Mouse (Mus musculus) neural tube, embryonic 15.5 days (tissue): ENCODE measurements around the gene Fmr1. TPM values are rescaled to one million over a fixed set of nuclear protein-coding genes. Genes with fewer than 3 reads are reported as not detected.
"Not testable (repeated sequence)": the region's sequence is repeated elsewhere in the genome, so short reads cannot be mapped to it uniquely, and the experiment has no call there.

Experiments
- ATAC-seq: fragments of 200-750 bp; cut with Nextera tagmentation; 2 replicates; pipeline ENCODE4 v1.8.0; 2017; ENCODE audit warnings: mild to moderate bottlenecking, moderate TSS enrichment, moderate library complexity; ENCODE audit not compliant: low FRiP score
- H3K27ac ChIP-seq: fragments of 300-500 bp; sonication (generic); replicated peaks from 2 replicates; pipeline ENCODE4 v1.5.1; 2015; ENCODE audit warnings: mild to moderate bottlenecking, inconsistent platforms
- H3K27me3 ChIP-seq: fragments of 300-500 bp; sonication (generic); replicated peaks from 2 replicates; pipeline ENCODE4 v1.6.1; 2015; ENCODE audit warnings: inconsistent platforms
- H3K36me3 ChIP-seq: fragments of 300-500 bp; sonication (generic); 2 replicates; pipeline ENCODE4 v1.6.1; 2015; ENCODE audit warnings: inconsistent platforms
- H3K4me1 ChIP-seq: fragments of 300-500 bp; sonication (generic); 2 replicates; pipeline ENCODE4 v1.6.1; 2015; ENCODE audit warnings: inconsistent platforms
- H3K4me2 ChIP-seq: fragments of 300-500 bp; sonication (generic); 2 replicates; pipeline ENCODE4 v1.6.1; 2015; ENCODE audit warnings: inconsistent platforms, mild to moderate bottlenecking, moderate library complexity
- H3K4me3 ChIP-seq: fragments of 300-500 bp; sonication (generic); replicated peaks from 2 replicates; pipeline ENCODE4 v1.5.1; 2015; ENCODE audit warnings: mild to moderate bottlenecking, inconsistent platforms
- H3K9ac ChIP-seq: fragments of 300-500 bp; sonication (generic); replicated peaks from 2 replicates; pipeline ENCODE4 v1.6.1; 2015; ENCODE audit warnings: mild to moderate bottlenecking, inconsistent platforms
- H3K9me3 ChIP-seq: fragments of 300-500 bp; sonication (generic); replicated peaks from 2 replicates; pipeline ENCODE4 v1.6.1; 2016; ENCODE audit warnings: inconsistent platforms
- WGBS: fragments of 180-500 bp; shearing (Covaris S2); methylation state at CpG from one replicate; pipeline ENCODE4 v1.1.7; 2015; ENCODE audit warnings: mixed read lengths; 5-methylcytosine and 5-hydroxymethylcytosine counted together
- polyA plus RNA-seq: library from polyadenylated mRNA; unstranded; fragments of >200 nt; fragmentation: Nextera tagmentation; extraction: Ambion mirVana; gene quantifications from 2 replicates; pipeline ENCODE4 v1.2.1, GENCODE M21; 2015

The Fmr1 gene
- polyA plus RNA-seq, result 45.5 and 47.1 TPM in 2 replicates

- Histone ChIP-seq H3K9ac (peak within 1 kb of the TSS; percentile 76), H3K4me3 (peak within 1 kb of the TSS; percentile 62), H3K9me3 (no peaks in the 10 kb centered on the region), H3K27ac (peak within 1 kb of the TSS; percentile 89), H3K27me3 (no peaks in the 10 kb centered on the region), H3K4me2 (peak within 1 kb of the TSS; percentile 61), H3K36me3 (no peaks in the 10 kb centered on the region), H3K4me1 (no peaks in the 10 kb centered on the region; the same call in 1 of the 2 replicates)
- WGBS, result 18% methylated on average over 46 of the region's 49 CpGs
- peak; percentile 98 for ATAC-seq
Measured at GRCm38 (mm10) chrX:68678333-68678740, at the start of gene Fmr1. Gene Fmr1, plus strand, starts transcription at chrX:68678541.

GRCm38 (mm10) chrX:68641603-68642002 is 36.7 kb upstream of the Fmr1 start:
- ATAC-seq, result no peak
- Histone ChIP-seq H3K9ac (no peak overlapping the region), H3K36me3 (no peaks in the 10 kb centered on the region), H3K4me1 (no peaks in the 10 kb centered on the region), H3K27ac (no peak overlapping the region), H3K27me3 (no peaks in the 10 kb centered on the region), H3K9me3 (no peaks in the 10 kb centered on the region), H3K4me2 (no peak overlapping the region), H3K4me3 (no peak overlapping the region)
- WGBS, result 53% methylated on average over 1 of the region's 1 CpGs

- peak; percentile 73 for ATAC-seq
- Histone ChIP-seq H3K36me3 (no peaks in the 10 kb centered on the region), H3K4me3 (no peak overlapping the region), H3K4me1 (no peaks in the 10 kb centered on the region), H3K27me3 (no peaks in the 10 kb centered on the region), H3K27ac (peak overlapping the region; percentile 68), H3K9me3 (no peaks in the 10 kb centered on the region), H3K9ac (no peak overlapping the region), H3K4me2 (peak overlapping the region; percentile 25; the same call in 1 of the 2 replicates)
- 44% methylated on average over 7 of the region's 7 CpGs for WGBS
Measured at GRCm38 (mm10) chrX:68645154-68645919, 33.0 kb upstream of the Fmr1 start.

GRCm38 (mm10) chrX:68677508-68677907 is 833 bp upstream of the Fmr1 start:
- Histone ChIP-seq H3K27ac (no peak overlapping the region), H3K4me3 (no peak overlapping the region), H3K9me3 (no peaks in the 10 kb centered on the region), H3K4me1 (no peaks in the 10 kb centered on the region; the same call in 1 of the 2 replicates), H3K27me3 (no peaks in the 10 kb centered on the region), H3K36me3 (no peaks in the 10 kb centered on the region), H3K9ac (no peak overlapping the region), H3K4me2 (peak overlapping the region; percentile 61; the same call in 1 of the 2 replicates)
- ATAC-seq, result no peak
- 32% methylated on average over 1 of the region's 1 CpGs for WGBS

GRCm38 (mm10) chrX:68678815-68679486 is 610 bp downstream of the Fmr1 start:
- Histone ChIP-seq H3K27me3 (no peaks in the 10 kb centered on the region), H3K36me3 (no peaks in the 10 kb centered on the region), H3K9me3 (no peaks in the 10 kb centered on the region), H3K4me3 (peak overlapping the region; percentile 62), H3K9ac (peak overlapping the region; percentile 76), H3K27ac (peak overlapping the region; percentile 89), H3K4me1 (no peaks in the 10 kb centered on the region; the same call in 1 of the 2 replicates), H3K4me2 (peak overlapping the region; percentile 51)
- peak; percentile 81 for ATAC-seq
- WGBS, result 32% methylated on average over 50 of the region's 67 CpGs

GRCm38 (mm10) chrX:68684706-68685105 is 6.4 kb downstream of the Fmr1 start:
- no peaks in the 10 kb centered on the region; the same call in 1 of the 2 replicates for H3K4me1 ChIP-seq
- H3K9ac ChIP-seq, result no peak overlapping the region
- no peaks in the 10 kb centered on the region for H3K27me3 ChIP-seq
- H3K36me3 ChIP-seq, result no peaks in the 10 kb centered on the region
- H3K9me3 ChIP-seq, result no peaks in the 10 kb centered on the region
- no peak overlapping the region for H3K4me3 ChIP-seq
- WGBS, result 79% methylated on average over 2 of the region's 2 CpGs
- no peak overlapping the region for H3K4me2 ChIP-seq
- no peak for ATAC-seq
- H3K27ac ChIP-seq, result no peak overlapping the region

- not testable (repeated sequence) for ATAC-seq
Measured at GRCm38 (mm10) chrX:68691936-68692335, 13.6 kb downstream of the Fmr1 start.

GRCm38 (mm10) chrX:68736902-68737301 is 58.6 kb downstream of the Fmr1 start:
- ATAC-seq, result no peak

More at GRCm38 (mm10) chrX:68691936-68692335, 13.6 kb downstream of the Fmr1 start:
- H3K4me1 ChIP-seq, H3K27me3 ChIP-seq, H3K36me3 ChIP-seq, H3K4me2 ChIP-seq, H3K4me3 ChIP-seq, H3K9me3 ChIP-seq, H3K9ac ChIP-seq, H3K27ac ChIP-seq: not testable (repeated sequence)
- WGBS, result 91% methylated on average over 8 of the region's 8 CpGs

GRCm38 (mm10) chrX:68740088-68740487 is 61.7 kb downstream of the Fmr1 start:
- no peak overlapping the region for H3K9ac ChIP-seq
- H3K4me2 ChIP-seq, result no peak overlapping the region
- no peaks in the 10 kb centered on the region for H3K27me3 ChIP-seq
- H3K9me3 ChIP-seq, result no peaks in the 10 kb centered on the region
- no peak overlapping the region for H3K4me3 ChIP-seq
- no peak for ATAC-seq
- H3K27ac ChIP-seq, result no peak overlapping the region
- H3K4me1 ChIP-seq, result no peaks in the 10 kb centered on the region
- 38% methylated on average over 2 of the region's 2 CpGs for WGBS
- no peaks in the 10 kb centered on the region for H3K36me3 ChIP-seq

More at GRCm38 (mm10) chrX:68736902-68737301, 58.6 kb downstream of the Fmr1 start:
- no peaks in the 10 kb centered on the region for H3K27me3 ChIP-seq
- H3K4me3 ChIP-seq, result no peak overlapping the region
- H3K4me2 ChIP-seq, result no peak overlapping the region
- no peaks in the 10 kb centered on the region for H3K9me3 ChIP-seq
- no peaks in the 10 kb centered on the region for H3K36me3 ChIP-seq
- 71% methylated on average over 1 of the region's 1 CpGs for WGBS
- no peaks in the 10 kb centered on the region for H3K4me1 ChIP-seq
- no peak overlapping the region for H3K9ac ChIP-seq
- H3K27ac ChIP-seq, result no peak overlapping the region

GRCm38 (mm10) chrX:68761606-68762005 is 83.3 kb downstream of the Fmr1 start, which contains the start of gene Fmr1nb:
Gene Fmr1nb, plus strand, starts transcription at chrX:68761839.
- H3K27me3 ChIP-seq, result no peaks in the 10 kb centered on the region
- H3K27ac ChIP-seq, result no peak within 1 kb of the TSS
- H3K4me2 ChIP-seq, result no peak within 1 kb of the TSS
- ATAC-seq, result no peak
- H3K4me1 ChIP-seq, result no peaks in the 10 kb centered on the region
- no peaks in the 10 kb centered on the region for H3K36me3 ChIP-seq
- H3K9ac ChIP-seq, result no peak within 1 kb of the TSS
- no peak within 1 kb of the TSS for H3K4me3 ChIP-seq
- WGBS, result 83% methylated on average over 15 of the region's 15 CpGs
- no peaks in the 10 kb centered on the region for H3K9me3 ChIP-seq
